In genomic region chr16:34610137-34610536, GRCm38 (mm10) we compare ENCODE assay signal across 26 mouse cellular contexts. TPM values are rescaled to one million over a fixed set of nuclear protein-coding genes. Genes with fewer than 3 reads are reported as not detected.
"Had no signal": no experiment of that assay in that cellular context is flagged by ENCODE, and none has a peak within 500 bp of the region (broad histone marks: within the 10 kb centered on the region; RNA-seq: fewer than 3 reads in every experiment).

No protein-coding gene starts in this region.

- H3K4me1 ChIP-seq: megakaryocyte, embryonic 14.5 days; midbrain, embryonic 13.5 days; midbrain, embryonic 15.5 days; neural tube, embryonic 12.5 days had no signal

- ATAC-seq: midbrain, embryonic 13.5 days; midbrain, embryonic 15.5 days had no signal

- H3K27ac ChIP-seq: macrophage; midbrain, embryonic 13.5 days; midbrain, embryonic 15.5 days; neural tube, embryonic 12.5 days had no signal

- H3K4me3 ChIP-seq: megakaryocyte, embryonic 14.5 days; midbrain, embryonic 13.5 days; midbrain, embryonic 15.5 days; neural tube, embryonic 12.5 days had no signal

- DNase-seq: lung, adult 18-20 months; lung, embryonic 14.5 days; lung, postnatal 10 days; right cerebral cortex, adult 18-20 months; right cerebral cortex, postnatal 25 days; right cerebral cortex, postnatal 4 days; spleen, adult 18-20 months; thymus, adult 18-20 months; thymus, postnatal 14 days; thymus, postnatal 36 days had no signal

RNA-seq across cellular contexts. Expression of gene Ropn1, which starts 39.6 kb away (rescaled TPM):
- total RNA-seq: megakaryocyte progenitor cell, adult 5-6 weeks; midbrain, postnatal 0 days; monocyte, adult 5-6 weeks; neutrophil, adult 5-6 weeks had no signal
- polyA plus RNA-seq: lung, embryonic 14.5 days; lung, embryonic 16.5 days; macrophage; midbrain, embryonic 11.5 days; midbrain, embryonic 13.5 days; midbrain, embryonic 15.5 days; midbrain, postnatal 0 days; neural tube, embryonic 12.5 days; neural tube, embryonic 14.5 days; small intestine, adult 2 months; stomach, embryonic 14.5 days; stomach, embryonic 16.5 days; thymus, postnatal 0 days had no signal
